Mouse (Mus musculus): ENCODE measurements around the gene Kbtbd3.

Kbtbd3 gene

DNA sequence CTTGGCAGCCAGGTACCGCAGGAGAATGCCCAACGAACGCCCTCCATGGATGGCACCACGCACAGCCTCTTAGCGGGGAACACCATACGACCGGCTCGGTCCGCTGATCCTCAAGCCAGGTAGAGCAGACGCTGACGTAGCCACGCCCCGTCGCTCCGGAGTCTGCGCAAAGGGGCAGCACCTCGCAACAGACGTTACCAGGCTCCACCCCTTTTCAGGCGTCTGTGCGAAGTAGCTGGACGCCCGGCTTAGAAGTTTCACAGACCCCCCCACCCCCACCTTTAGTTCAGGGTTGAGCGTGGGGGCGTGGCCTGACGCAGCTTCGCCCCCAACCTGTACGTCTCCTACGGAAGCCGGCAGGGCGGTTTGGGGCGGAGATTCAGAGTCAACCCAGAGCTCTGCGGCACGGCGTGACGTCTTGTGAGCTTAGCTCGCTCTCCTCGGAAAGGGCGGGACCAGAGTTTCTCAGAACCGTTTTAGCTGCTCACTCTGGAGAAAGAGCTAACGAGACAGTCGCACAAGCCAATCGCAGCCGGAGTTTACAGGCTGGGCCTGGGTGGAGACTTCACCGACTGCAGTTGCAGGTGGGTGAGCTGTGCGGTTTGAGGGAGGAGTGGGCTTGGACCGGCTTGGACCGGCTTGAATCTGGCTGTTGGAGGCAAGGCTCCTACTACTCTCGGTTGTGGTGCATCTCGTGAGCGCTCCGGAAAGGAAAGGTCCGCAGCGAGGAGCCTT is at the start of gene Kbtbd3, which contains the start of gene Aasdhppt:
TSS of gene Kbtbd3 (plus strand) at position 483 of the 735 bp plus-strand sequence.
TSS of gene Aasdhppt (minus strand) at position 121 of the 735 bp plus-strand sequence.
- peak; percentile 99 to 100 for DNase-seq

DNA sequence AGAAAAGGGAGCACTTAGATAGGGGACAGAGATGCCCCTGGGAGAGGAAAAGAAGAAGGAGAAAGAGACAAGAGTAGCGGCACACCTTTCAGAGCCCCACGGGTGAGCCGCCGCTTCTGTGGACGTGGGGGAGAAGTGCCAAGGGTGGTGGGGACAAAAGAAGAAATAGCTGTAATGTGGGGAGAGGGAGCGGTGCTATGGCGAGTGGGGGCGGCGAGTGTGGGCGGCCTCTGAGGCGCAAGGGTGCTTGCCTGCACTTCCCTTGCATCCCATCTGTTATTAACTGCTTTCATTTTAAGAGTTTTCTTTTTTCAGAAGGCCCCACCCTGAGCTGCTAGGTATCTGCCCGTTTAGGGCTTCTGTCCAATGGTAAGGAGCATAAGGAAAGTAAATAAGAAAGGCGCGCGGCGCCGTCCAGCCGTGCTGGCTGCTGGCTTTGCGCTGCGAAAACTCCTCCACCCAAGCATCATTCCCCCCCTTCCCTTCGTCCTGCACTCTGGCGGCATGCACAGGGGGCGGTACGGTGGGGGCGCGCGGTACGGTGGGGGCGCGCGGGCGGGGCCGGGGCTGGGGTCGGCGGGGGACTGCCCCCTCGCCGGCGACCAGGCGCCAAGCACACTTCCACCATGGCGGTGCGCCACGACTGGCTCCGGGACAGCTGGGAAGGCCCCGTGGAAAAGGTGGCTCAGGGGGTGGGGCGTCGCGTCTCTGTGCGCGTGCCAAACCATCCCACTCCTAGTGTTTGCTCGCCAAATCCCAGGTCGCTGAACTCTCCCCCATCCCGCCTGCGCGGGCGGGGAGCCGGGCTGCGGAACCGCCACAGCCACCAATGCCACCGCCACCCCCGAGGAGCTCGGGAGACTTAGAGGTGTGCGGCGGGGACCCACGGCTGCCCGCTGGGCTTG is 49.5 kb upstream of the Kbtbd3 start:
- DNase-seq, result peak; percentile 40 to 56

DNA sequence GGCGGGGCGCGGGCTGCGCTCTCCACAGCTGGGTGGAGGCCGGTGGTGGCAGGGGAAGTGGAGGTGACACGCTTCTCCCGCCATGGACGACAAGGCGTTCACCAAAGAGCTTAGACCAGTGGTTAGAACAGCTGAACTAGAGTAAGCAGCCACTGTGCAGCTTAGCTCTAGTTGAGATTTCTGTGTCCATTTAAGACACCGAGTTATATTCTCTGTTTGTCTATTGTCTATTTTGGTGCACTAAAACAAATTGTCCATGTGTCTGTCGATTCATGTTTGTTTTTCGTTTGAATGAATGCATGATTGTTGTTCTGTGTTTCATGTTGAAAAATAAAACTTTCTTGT is 48.9 kb upstream of the Kbtbd3 start:
- no peak for DNase-seq

DNA sequence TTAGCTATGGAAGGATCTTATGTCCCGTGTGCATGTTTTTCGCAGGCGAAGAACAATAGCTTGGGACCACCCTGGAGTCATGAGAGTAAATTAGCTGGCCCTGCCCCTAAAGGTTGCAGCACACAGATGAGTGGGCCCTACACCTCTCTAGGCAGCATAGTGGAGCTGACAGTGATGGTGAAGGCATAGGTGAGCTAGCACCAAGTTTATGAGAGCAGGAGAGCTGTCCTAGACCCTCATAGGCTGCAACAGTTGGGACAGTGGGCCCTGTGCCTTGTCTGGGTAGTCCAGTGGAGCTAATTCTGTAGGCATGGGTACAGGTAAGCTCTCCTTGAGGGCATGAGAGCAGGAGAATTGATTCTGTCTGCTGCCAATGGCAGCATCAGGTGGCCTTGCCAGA is 42.8 kb upstream of the Kbtbd3 start:
- no peak for DNase-seq

DNA sequence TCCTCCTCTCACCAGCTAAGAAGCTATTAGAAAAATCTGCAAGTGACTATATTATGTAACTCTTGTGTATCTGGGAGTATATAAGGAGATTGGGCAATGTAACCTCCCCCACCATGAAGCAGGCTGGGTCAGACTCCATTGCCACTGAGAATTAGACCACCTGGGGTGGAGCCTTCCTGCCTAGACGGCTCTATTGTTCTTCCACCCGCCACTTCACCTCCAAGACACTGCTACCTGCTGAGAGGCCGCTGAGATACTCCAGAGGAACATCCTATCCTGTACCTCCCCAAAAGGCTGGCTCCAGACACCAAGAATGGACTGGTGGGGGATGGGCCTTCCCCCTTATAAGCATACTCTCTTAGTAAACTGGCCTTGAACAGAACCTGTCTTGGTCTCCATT is 25.8 kb upstream of the Kbtbd3 start:
- no peak for DNase-seq

DNA sequence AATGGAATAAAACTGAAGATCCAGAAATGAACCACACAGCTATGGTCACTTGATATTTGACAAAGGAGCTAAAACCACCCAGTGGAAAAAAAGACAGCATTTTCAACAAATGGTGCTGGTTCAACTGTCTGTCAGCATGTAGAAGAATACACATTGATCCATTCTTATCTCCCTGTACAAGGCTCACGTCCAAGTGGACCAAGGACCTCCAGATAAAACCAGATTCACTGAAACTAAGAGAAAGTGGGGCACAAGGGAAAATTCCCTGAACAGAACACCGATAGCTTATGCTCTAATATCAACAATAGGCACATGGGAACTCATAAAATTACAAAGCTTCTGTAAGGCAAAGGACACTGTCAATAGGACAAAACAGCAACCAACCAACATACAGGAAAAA is 9.2 kb upstream of the Kbtbd3 start:
- no peak for DNase-seq

DNA sequence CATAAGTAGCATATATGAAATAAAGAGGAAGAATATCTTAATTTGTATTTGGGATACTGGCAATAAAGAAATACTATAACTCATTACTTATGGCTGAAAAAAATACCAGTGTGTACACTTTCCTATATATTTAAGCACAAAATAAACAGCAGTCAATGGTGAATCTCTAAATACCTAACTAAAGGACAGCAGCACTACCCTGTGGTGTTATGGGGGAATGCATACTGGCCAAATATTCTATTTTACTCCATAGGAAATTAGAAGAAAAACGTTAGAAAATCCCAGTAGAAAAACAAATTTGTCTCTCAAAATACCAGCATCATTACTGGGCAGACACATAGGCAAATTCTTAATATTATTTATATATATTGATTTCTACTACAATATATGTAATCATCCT is 4.8 kb upstream of the Kbtbd3 start:
- DNase-seq, result no peak

DNA sequence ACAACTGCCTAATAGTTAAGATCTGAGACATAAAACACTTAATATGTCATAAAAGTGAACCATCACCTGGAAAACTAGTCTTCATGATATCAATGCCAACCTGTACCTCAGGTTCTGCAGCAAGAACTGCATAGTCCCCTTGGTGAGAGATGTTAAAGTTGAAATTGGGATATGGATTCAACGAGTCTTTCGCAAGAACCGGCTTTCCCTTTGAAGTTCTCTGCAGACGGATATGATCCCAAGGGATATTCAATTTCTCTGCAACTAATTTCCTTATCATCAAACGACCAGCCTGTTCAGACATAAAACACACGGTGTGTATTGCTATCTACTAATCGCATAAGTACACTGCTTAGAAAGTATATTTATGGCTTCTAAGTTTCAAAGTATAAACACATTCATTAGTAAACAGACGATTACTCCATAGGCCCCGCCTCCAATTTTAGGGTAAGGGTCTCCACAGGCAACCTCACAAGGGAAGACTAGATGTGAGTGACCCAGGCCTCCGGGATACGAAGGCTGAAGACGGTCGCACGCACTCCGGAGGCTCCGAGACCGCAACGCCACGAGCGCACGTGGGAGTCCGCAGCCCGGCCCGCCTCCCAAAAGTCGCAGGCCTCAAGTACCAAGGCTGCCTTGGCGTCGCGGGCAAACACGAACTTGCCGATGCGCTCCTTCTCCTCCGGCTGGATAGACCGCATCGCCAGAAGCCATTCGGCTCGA is 844 bp upstream of the Kbtbd3 start:
- DNase-seq, result no peak

DNA sequence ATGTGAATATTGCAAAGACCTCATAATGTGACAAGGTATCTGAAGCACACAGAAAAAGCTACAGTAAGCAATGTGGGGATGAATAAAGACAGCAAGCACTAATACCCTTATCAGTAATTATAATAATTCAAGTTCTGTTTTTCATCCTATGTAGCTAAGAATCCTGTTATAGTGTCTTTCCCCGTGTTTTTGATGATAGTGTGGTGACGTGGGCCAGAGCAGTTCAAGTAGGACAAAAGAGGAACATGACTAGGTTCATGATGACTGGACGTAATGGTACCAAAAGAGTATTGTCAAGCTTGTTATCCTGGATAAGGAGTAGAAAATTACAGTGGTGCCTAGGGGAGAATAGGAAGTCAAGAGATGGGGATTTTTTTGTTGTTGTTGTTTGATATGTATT is 1.1 kb downstream of the Kbtbd3 start:
- no peak for DNase-seq

DNA sequence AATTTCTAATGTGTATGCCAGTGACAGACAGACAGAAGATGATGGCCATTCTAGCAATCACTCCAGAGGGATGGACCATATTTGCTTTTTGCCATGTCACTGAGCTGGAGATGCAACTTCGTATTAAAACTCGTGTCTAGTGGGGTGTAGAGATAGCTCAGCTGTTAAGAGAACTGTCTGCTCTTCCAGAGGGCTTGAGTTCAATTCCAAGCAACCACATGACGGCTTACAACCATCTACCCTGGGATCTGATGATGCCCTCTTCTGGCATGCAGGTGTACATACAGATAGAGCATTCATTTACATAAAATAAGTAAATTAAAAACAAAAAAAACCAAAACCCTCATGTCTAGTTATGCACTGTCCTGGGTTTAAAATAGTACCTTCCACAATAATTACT is 1.5 kb downstream of the Kbtbd3 start:
- no peak for DNase-seq

DNA sequence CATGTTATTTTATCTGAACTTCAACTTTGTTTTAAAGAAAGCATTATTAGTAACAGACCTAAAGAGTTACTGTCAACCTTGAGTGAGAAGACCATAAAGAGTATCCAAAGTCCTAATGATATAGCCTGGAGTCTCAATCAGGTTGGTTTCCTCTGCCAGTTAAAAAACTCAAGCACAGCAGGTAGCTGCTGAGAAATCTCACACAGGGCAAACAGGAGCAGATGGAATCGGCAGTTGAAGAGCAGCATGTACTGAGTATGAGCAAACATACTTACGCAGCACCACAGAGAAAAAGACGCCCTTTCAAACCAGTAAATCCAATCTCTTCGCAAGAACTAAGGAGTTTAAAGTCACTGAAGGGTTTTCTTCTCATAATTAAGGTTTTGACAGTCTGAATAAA is 4.3 kb downstream of the Kbtbd3 start:
- no peak for DNase-seq

DNA sequence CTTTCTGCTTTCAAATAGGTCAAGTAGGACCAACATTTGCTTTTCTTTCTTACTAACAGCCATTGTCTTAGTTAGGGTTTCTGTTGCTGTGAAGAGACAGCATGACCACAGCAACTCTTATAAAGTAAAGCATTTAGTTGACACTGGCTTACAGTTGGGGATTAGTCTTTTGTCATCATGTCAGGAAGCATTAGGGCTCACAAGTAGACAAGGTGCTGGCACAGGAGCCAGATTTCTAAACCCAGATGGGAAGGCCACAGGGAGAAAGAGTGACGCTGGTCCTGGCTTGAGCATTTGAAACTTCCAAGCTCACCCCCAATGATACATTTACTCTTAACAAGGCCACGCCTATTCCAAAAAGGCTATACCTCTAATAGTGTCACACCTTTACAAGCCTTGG is 6.1 kb downstream of the Kbtbd3 start:
- no peak for DNase-seq

DNA sequence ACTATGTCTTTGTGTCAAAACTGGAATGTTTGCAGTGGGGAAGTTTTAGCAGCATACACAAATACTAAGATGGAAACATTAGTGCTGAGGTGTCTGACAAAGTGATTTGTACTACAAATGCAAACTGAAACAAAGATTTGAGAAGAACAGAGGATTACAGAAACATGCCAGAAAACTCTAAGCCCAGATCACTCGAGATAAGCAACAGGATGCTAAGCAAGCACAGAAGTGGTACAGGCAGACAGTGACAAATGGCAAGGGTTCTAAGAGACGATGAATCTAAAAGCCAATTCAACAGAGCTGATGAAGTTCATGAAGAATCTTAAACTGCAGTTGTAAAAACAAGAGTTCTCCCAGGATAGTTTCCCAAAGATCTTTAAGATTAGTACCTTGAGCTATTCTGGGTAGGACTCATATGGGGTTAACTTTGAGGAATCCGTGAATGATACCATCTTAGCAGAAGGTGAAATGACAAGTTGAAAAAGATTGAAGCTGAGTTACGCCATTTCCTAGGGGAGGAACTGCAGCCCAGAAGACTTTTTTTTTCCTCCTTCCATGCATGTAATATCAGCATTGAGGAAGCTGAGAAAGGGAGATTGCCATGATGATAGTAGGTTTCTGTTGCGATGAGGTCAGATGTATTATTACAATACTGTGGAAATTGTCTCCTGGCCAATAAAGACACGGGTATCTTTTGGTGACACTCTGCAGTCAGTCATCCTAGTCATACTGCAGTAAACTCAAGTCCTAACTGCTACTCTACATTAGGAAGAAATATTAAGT is 9.5 kb downstream of the Kbtbd3 start:
- no peak for DNase-seq

DNA sequence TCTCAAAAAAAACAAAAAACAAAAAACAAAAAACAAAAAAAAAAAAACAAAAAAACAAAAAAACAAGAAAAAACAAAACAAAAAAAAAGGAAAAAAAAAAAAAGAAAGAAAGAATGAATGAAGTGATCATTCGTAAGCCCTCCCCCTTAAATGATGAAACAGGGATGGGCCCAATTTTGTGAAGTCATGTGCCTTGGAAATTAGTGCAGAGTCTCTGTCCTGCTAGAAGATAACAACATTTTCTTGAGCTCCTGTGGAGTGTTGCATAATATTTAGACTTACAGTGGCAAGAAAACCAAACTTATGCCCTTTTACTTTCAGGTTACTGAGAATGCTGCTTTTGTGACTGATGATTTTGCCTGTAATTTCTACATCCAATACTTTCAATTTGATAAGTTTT is 43.5 kb downstream of the Kbtbd3 start:
- no peak for DNase-seq

DNA sequence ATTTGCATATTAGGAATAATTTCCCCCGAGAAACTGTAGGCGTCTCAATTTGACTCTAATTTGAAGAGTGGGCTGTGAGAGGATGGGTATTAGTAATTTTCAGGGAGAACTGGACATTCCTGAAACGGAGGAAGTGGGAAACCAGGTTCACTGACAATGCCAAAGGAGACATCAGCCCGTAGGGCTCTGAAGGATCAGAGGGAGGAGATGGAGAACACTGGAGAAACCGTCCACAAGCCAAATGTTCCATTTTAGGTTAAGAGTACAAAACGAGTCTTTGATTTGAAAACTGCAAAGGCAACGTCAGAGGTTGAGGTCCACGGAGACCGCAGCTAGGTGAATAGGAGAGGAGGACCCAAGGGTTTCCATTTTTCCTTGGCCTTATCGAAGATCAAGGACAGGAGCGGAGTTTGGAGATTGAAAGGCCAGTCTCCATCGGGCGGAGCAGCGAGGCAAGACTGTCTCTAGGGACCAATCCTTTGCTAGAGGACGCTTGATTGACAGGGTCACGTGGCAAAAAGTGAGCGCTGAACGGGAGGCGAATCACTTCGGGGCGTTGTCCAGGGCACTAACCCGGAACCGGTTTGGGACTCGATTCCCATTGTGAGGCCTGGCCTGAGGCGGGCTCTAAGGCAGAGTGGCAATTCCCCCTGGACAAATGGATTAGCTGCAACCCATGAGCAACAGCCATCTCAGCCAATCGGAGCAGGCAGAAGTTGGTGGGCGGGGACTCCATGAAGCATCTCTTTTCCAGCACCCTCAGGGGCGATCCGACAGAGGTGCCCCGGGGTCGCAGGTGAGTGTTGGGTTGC is 66.4 kb downstream of the Kbtbd3 start, which contains the start of gene Msantd4:
TSS of gene Msantd4 (plus strand) at position 735 of the 812 bp plus-strand sequence.
- peak; percentile 99 for DNase-seq

DNA sequence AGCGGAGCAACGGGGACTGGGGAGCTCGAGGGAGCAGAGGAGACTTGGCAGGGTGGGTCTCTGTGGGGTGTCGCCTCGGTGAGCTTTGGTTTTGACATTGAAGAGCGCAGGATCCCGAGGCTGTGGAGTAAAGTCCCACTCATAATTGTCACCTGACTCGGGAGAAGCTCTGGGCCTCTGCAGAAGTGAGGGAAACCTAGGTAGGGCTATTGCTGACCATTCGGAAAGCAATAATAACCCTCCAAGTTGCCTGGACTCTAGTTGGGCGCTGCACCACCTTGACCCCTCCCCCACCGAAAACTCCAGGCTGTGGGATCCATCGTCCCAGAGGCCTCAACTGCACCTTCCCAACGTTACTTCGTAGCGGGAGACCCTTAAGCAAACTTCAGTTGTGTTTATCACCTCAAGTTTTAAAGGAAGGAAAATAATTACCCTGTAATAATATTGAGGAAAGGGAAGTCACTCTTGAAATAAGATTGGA is 67.0 kb downstream of the Kbtbd3 start:
- DNase-seq, result peak in 1 of 2 experiments; percentile 35

Measured in kidney, postnatal 25 days (tissue).